Mouse (Mus musculus): ENCODE measurements around the gene Msn. TPM values are rescaled to one million over a fixed set of nuclear protein-coding genes. Genes with fewer than 3 reads are reported as not detected.

The Msn gene
- 107 and 113 TPM in 2 replicates for polyA plus RNA-seq (2015; fragmentation: Nextera tagmentation; extraction: Ambion mirVana)

- WGBS, result 29% methylated on average over 42 of the region's 44 CpGs
- DNase-seq (ENCODE audit: low spot score), result peak; percentile 72
- peak within 1 kb of the TSS; percentile 78 for H3K27ac ChIP-seq
Measured at GRCm38 (mm10) chrX:96095509-96096499, at the start of gene Msn. Gene Msn (plus strand): TSS chrX:96096042.

GRCm38 (mm10) chrX:96052798-96053197 lies 43.0 kb upstream of the Msn start:
- no peaks in the 10 kb centered on the region for H3K27me3 ChIP-seq (ENCODE audit: insufficient read depth, low read length)
- no peak overlapping the region for H3K9ac ChIP-seq (ENCODE audit: low read depth, low read length)
- no peak overlapping the region for H3K4me2 ChIP-seq (ENCODE audit: low read length)
- H3K27ac ChIP-seq, result no peak overlapping the region
- no peaks in the 10 kb centered on the region for H3K36me3 ChIP-seq (ENCODE audit: insufficient read depth, low read length)
- DNase-seq (ENCODE audit: low spot score) (no peak), ATAC-seq (replicated peaks; ENCODE audit: low FRiP score, low read depth) (no peak)
- H3K4me3 ChIP-seq (replicated peaks; ENCODE audit: low read depth, low read length), result no peak overlapping the region
- H3K9me3 ChIP-seq (replicated peaks; ENCODE audit: low read length), result no peaks in the 10 kb centered on the region
- H3K4me1 ChIP-seq (replicated peaks; ENCODE audit: insufficient read depth, low read length), result no peaks in the 10 kb centered on the region
- WGBS, result 47% methylated on average over 1 of the region's 1 CpGs
- TF ChIP-seq CTCF (IDR thresholded peaks at IDR 0.05; ENCODE audit: low read depth), result no peak

More at GRCm38 (mm10) chrX:96095509-96096499, at the start of gene Msn:
- Histone ChIP-seq H3K27me3 (ENCODE audit: insufficient read depth, low read length) (no peaks in the 10 kb centered on the region), H3K4me1 (replicated peaks; ENCODE audit: insufficient read depth, low read length) (no peaks in the 10 kb centered on the region), H3K36me3 (ENCODE audit: insufficient read depth, low read length) (no peaks in the 10 kb centered on the region), H3K4me2 (ENCODE audit: low read length) (peak within 1 kb of the TSS; percentile 60), H3K4me3 (replicated peaks; ENCODE audit: low read depth, low read length) (peak within 1 kb of the TSS; percentile 50), H3K9ac (ENCODE audit: low read depth, low read length) (peak within 1 kb of the TSS; percentile 66), H3K9me3 (replicated peaks; ENCODE audit: low read length) (no peaks in the 10 kb centered on the region)
- TF ChIP-seq CTCF (IDR thresholded peaks at IDR 0.05; ENCODE audit: low read depth), result no peak
- ATAC-seq (replicated peaks; ENCODE audit: low FRiP score, low read depth), result peak; percentile 75

GRCm38 (mm10) chrX:96077747-96078146 lies 18.1 kb upstream of the Msn start:
- Histone ChIP-seq H3K27ac (no peak overlapping the region), H3K4me3 (replicated peaks; ENCODE audit: low read depth, low read length) (no peak overlapping the region), H3K9me3 (replicated peaks; ENCODE audit: low read length) (no peaks in the 10 kb centered on the region), H3K36me3 (ENCODE audit: insufficient read depth, low read length) (no peaks in the 10 kb centered on the region), H3K9ac (ENCODE audit: low read depth, low read length) (no peak overlapping the region), H3K4me1 (replicated peaks; ENCODE audit: insufficient read depth, low read length) (no peaks in the 10 kb centered on the region), H3K27me3 (ENCODE audit: insufficient read depth, low read length) (no peaks in the 10 kb centered on the region), H3K4me2 (ENCODE audit: low read length) (no peak overlapping the region)
- no peak for TF ChIP-seq CTCF (IDR thresholded peaks at IDR 0.05; ENCODE audit: low read depth)
- DNase-seq (ENCODE audit: low spot score) (no peak), ATAC-seq (replicated peaks; ENCODE audit: low FRiP score, low read depth) (no peak)

DNA sequence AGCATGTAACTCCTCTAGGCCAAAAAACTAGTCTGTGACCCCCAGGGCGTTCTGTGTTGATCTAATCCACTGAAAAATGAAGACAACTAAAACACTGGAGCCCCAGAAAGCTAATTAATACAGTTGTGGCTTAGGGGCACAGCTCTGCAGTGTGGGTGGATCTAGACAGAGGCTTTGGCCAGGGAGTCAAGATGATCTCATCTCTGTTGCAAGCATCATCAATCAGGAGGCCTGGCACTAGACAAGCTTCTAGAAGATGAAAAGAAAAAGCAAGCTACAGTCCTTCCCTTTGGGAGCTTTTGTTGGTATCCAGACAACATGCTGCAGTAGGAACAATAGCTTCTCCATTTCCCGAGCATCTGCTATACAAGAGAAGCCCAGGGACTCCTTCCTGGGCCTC lies 9.6 kb upstream of the Msn start:
- Histone ChIP-seq H3K9me3 (replicated peaks; ENCODE audit: low read length) (no peaks in the 10 kb centered on the region), H3K27ac (no peak overlapping the region), H3K27me3 (ENCODE audit: insufficient read depth, low read length) (no peaks in the 10 kb centered on the region), H3K4me3 (replicated peaks; ENCODE audit: low read depth, low read length) (no peak overlapping the region), H3K9ac (ENCODE audit: low read depth, low read length) (no peak overlapping the region), H3K36me3 (ENCODE audit: insufficient read depth, low read length) (no peaks in the 10 kb centered on the region), H3K4me1 (replicated peaks; ENCODE audit: insufficient read depth, low read length) (no peaks in the 10 kb centered on the region), H3K4me2 (ENCODE audit: low read length) (no peak overlapping the region)
- 43% methylated on average over 2 of the region's 2 CpGs for WGBS
- DNase-seq (ENCODE audit: low spot score) (no peak), ATAC-seq (replicated peaks; ENCODE audit: low FRiP score, low read depth) (no peak)
- no peak for TF ChIP-seq CTCF (IDR thresholded peaks at IDR 0.05; ENCODE audit: low read depth)

- Histone ChIP-seq H3K4me2 (ENCODE audit: low read length) (peak overlapping the region; percentile 60), H3K36me3 (ENCODE audit: insufficient read depth, low read length) (no peaks in the 10 kb centered on the region), H3K27me3 (ENCODE audit: insufficient read depth, low read length) (no peaks in the 10 kb centered on the region), H3K9ac (ENCODE audit: low read depth, low read length) (peak overlapping the region; percentile 66), H3K9me3 (replicated peaks; ENCODE audit: low read length) (no peaks in the 10 kb centered on the region), H3K4me3 (replicated peaks; ENCODE audit: low read depth, low read length) (peak overlapping the region; percentile 50), H3K4me1 (replicated peaks; ENCODE audit: insufficient read depth, low read length) (no peaks in the 10 kb centered on the region), H3K27ac (peak overlapping the region; percentile 78; the same call in 1 of the 2 replicates)
- no peak for TF ChIP-seq CTCF (IDR thresholded peaks at IDR 0.05; ENCODE audit: low read depth)
- ATAC-seq (replicated peaks; ENCODE audit: low FRiP score, low read depth) (peak; percentile 47; the same call in 1 of the 2 replicates), DNase-seq (ENCODE audit: low spot score) (peak; percentile 23)
- 24% methylated on average over 15 of the region's 15 CpGs for WGBS
Measured at GRCm38 (mm10) chrX:96096513-96097210, 820 bp downstream of the Msn start.

DNA sequence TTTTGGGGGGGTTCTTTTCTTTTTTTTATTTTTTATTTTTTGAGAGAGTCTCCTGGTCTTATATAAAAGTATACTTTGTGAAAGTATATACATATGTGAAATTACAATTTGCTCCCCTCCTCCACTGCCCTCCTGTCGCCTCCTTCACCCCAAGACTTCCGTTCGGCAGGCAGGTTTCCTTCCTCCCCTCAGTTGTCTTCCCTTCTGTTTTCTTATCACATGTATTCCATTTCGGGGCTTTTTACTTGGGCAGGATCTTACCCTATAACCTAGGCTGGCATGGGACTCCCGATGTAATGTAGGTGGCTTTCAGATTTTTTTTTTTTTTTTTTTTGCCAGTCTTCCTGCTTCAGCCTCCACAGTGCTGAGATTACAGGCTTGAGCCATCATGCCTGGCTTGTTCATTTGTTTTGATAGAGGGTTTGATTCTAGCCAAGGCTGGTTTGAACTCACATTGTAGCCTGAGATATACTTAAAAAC lies 1.7 kb downstream of the Msn start:
- WGBS, result 45% methylated on average over 5 of the region's 5 CpGs
- Histone ChIP-seq H3K27me3 (ENCODE audit: insufficient read depth, low read length) (no peaks in the 10 kb centered on the region), H3K9ac (ENCODE audit: low read depth, low read length) (no peak overlapping the region)

More for the DNA sequence above, 1.7 kb downstream of the Msn start:
- Histone ChIP-seq H3K36me3 (ENCODE audit: insufficient read depth, low read length) (no peaks in the 10 kb centered on the region), H3K4me1 (replicated peaks; ENCODE audit: insufficient read depth, low read length) (no peaks in the 10 kb centered on the region), H3K9me3 (replicated peaks; ENCODE audit: low read length) (no peaks in the 10 kb centered on the region), H3K4me3 (replicated peaks; ENCODE audit: low read depth, low read length) (peak overlapping the region; percentile 50), H3K4me2 (ENCODE audit: low read length) (peak overlapping the region; percentile 60), H3K27ac (no peak overlapping the region)
- no peak for TF ChIP-seq CTCF (IDR thresholded peaks at IDR 0.05; ENCODE audit: low read depth)
- ATAC-seq (replicated peaks; ENCODE audit: low FRiP score, low read depth) (no peak), DNase-seq (ENCODE audit: low spot score) (no peak)

Data from kidney, postnatal 0 days (tissue).